Mouse (Mus musculus) liver, embryonic 12.5 days (tissue): ENCODE data around the gene Psph. TPM values are rescaled to one million over a fixed set of nuclear protein-coding genes. Genes with fewer than 3 reads are reported as not detected.
A peak's percentile ranks its signal among the peaks of the same experiment; 100 is the strongest.

Source experiments
- ATAC-seq: fragments of 200-750 bp; cut with Nextera tagmentation; 2 replicates; pipeline ENCODE4 v1.8.0; 2017; ENCODE audit warnings: moderate number of reproducible peaks, mild to moderate bottlenecking, moderate library complexity
- H3K27ac ChIP-seq: fragments of 300-500 bp; sonication (generic); 2 replicates; pipeline ENCODE4 v1.5.1; 2016; ENCODE audit warnings: mild to moderate bottlenecking
- H3K27me3 ChIP-seq: fragments of 300-500 bp; sonication (generic); replicated peaks from 2 replicates; pipeline ENCODE4 v1.6.1; 2016; ENCODE audit warnings: mild to moderate bottlenecking, moderate library complexity
- H3K36me3 ChIP-seq: fragments of 300-500 bp; sonication (generic); 2 replicates; pipeline ENCODE4 v1.6.1; 2016; ENCODE audit warnings: mild to moderate bottlenecking, moderate library complexity
- H3K4me1 ChIP-seq: fragments of 300-500 bp; sonication (generic); 2 replicates; pipeline ENCODE4 v1.6.1; 2016
- H3K4me2 ChIP-seq: fragments of 300-500 bp; sonication (generic); 2 replicates; pipeline ENCODE4 v1.6.1; 2016; ENCODE audit warnings: mild to moderate bottlenecking, moderate library complexity
- H3K4me3 ChIP-seq: fragments of 300-500 bp; sonication (generic); 2 replicates; pipeline ENCODE4 v1.5.1; 2016; ENCODE audit warnings: mild to moderate bottlenecking, moderate library complexity
- H3K9ac ChIP-seq: fragments of 300-500 bp; sonication (generic); 2 replicates; pipeline ENCODE4 v1.6.1; 2016; ENCODE audit warnings: mild to moderate bottlenecking, moderate library complexity
- H3K9me3 ChIP-seq: fragments of 300-500 bp; sonication (generic); replicated peaks from 2 replicates; pipeline ENCODE4 v1.6.1; 2016; ENCODE audit warnings: mild to moderate bottlenecking, moderate library complexity
- WGBS: fragments of 180-500 bp; shearing (Covaris S2); methylation state at CpG from one replicate; pipeline ENCODE4 v1.1.7; 2016; ENCODE audit not compliant: insufficient replicate concordance; 5-methylcytosine and 5-hydroxymethylcytosine counted together
- polyA plus RNA-seq: library from polyadenylated mRNA; unstranded; fragments of >200 nt; fragmentation: Nextera tagmentation; extraction: Ambion mirVana; gene quantifications from 2 replicates; pipeline ENCODE4 v1.2.1, GENCODE M21; 2016

Psph gene
- polyA plus RNA-seq, 1 experiment from 2014 or later, result 88.0 TPM

GRCm38 (mm10) chr5:129729286-129729685 is 58.0 kb downstream of the Psph start:
- ATAC-seq, result peak; percentile 50
- Histone ChIP-seq H3K4me3 (peak overlapping the region; percentile 5; the same call in 1 of the 2 replicates), H3K4me1 (peaks cover 63% of the 10 kb centered on the region), H3K36me3 (peaks cover 9% of the 10 kb centered on the region; the same call in 1 of the 2 replicates), H3K27me3 (no peaks in the 10 kb centered on the region), H3K9me3 (no peaks in the 10 kb centered on the region), H3K9ac (peak overlapping the region; percentile 47), H3K27ac (peak overlapping the region; percentile 98), H3K4me2 (peak overlapping the region; percentile 60)
- 14% methylated on average over 11 of the region's 11 CpGs for WGBS

GRCm38 (mm10) chr5:129726784-129727183 is 60.5 kb downstream of the Psph start:
- Histone ChIP-seq H3K4me2 (peak overlapping the region; percentile 72), H3K27me3 (no peaks in the 10 kb centered on the region), H3K4me3 (0 out of 2 replicates have a peak overlapping the region, but pooled peaks have one; percentile 94), H3K27ac (peak overlapping the region; percentile 98), H3K9ac (peak overlapping the region; percentile 98; the same call in 1 of the 2 replicates), H3K36me3 (no peaks in the 10 kb centered on the region), H3K9me3 (no peaks in the 10 kb centered on the region), H3K4me1 (peaks cover 75% of the 10 kb centered on the region)
- ATAC-seq, result no peak
- 69% methylated on average over 3 of the region's 3 CpGs for WGBS

- WGBS, result 16% methylated on average over 7 of the region's 7 CpGs
- peaks cover 70% of the 10 kb centered on the region for H3K4me1 ChIP-seq
These were observed 61.4 kb downstream of the Psph start for GRCm38 (mm10) chr5:129725774-129726392.

GRCm38 (mm10) chr5:129724834-129725773 is 62.1 kb downstream of the Psph start, which contains the start of gene Nipsnap2:
Nipsnap2 (plus strand) TSS chr5:129725063.
- H3K4me1 ChIP-seq, result peaks cover 62% of the 10 kb centered on the region
- WGBS, result under 1% methylated on average over 92 of the region's 93 CpGs
- peak within 1 kb of the TSS; percentile 98 for H3K9ac ChIP-seq
- H3K4me2 ChIP-seq, result peak within 1 kb of the TSS; percentile 72
- ATAC-seq, result peak; percentile 83
- peak within 1 kb of the TSS; percentile 94 for H3K4me3 ChIP-seq
- H3K27me3 ChIP-seq, result no peaks in the 10 kb centered on the region
- no peaks in the 10 kb centered on the region for H3K9me3 ChIP-seq
- peaks cover 5% of the 10 kb centered on the region for H3K36me3 ChIP-seq
- peak within 1 kb of the TSS; percentile 98 for H3K27ac ChIP-seq

More at GRCm38 (mm10) chr5:129725774-129726392, 61.4 kb downstream of the Psph start:
- no peak for ATAC-seq
- H3K4me2 ChIP-seq, result peak overlapping the region; percentile 72
- peak overlapping the region; percentile 94 for H3K4me3 ChIP-seq
- no peaks in the 10 kb centered on the region for H3K9me3 ChIP-seq
- no peaks in the 10 kb centered on the region for H3K27me3 ChIP-seq
- peak overlapping the region; percentile 98 for H3K9ac ChIP-seq
- peak overlapping the region; percentile 98 for H3K27ac ChIP-seq
- 0 out of 2 replicates have a peak, but pooled peaks cover 1% of the 10 kb centered on the region for H3K36me3 ChIP-seq

GRCm38 (mm10) chr5:129724268-129724667 is 63.0 kb downstream of the Psph start:
- 17% methylated on average over 4 of the region's 4 CpGs for WGBS
- H3K27me3 ChIP-seq, result no peaks in the 10 kb centered on the region
- peaks cover 53% of the 10 kb centered on the region for H3K4me1 ChIP-seq
- H3K36me3 ChIP-seq, result peaks cover 13% of the 10 kb centered on the region
- H3K27ac ChIP-seq, result peak overlapping the region; percentile 98
- H3K4me3 ChIP-seq, result peak overlapping the region; percentile 94
- ATAC-seq, result peak; percentile 63
- peak overlapping the region; percentile 98 for H3K9ac ChIP-seq
- H3K9me3 ChIP-seq, result no peaks in the 10 kb centered on the region
- peak overlapping the region; percentile 72 for H3K4me2 ChIP-seq

GRCm38 (mm10) chr5:129720176-129720575 is 67.1 kb downstream of the Psph start:
- Histone ChIP-seq H3K9me3 (no peaks in the 10 kb centered on the region), H3K4me2 (no peak overlapping the region), H3K27me3 (no peaks in the 10 kb centered on the region), H3K9ac (no peak overlapping the region), H3K4me3 (no peak overlapping the region), H3K36me3 (peaks cover 43% of the 10 kb centered on the region), H3K4me1 (peaks cover 36% of the 10 kb centered on the region), H3K27ac (no peak overlapping the region)
- 79% methylated on average over 3 of the region's 3 CpGs for WGBS
- no peak for ATAC-seq

GRCm38 (mm10) chr5:129717016-129717415 is 70.2 kb downstream of the Psph start:
- Histone ChIP-seq H3K27me3 (peaks cover 14% of the 10 kb centered on the region), H3K9ac (no peak overlapping the region), H3K4me3 (0 out of 2 replicates have a peak overlapping the region, but pooled peaks have one; percentile 86), H3K36me3 (peaks cover 43% of the 10 kb centered on the region), H3K27ac (no peak overlapping the region), H3K4me1 (peaks cover 22% of the 10 kb centered on the region), H3K4me2 (0 out of 2 replicates have a peak overlapping the region, but pooled peaks have one; percentile 88), H3K9me3 (no peaks in the 10 kb centered on the region)
- ATAC-seq, result no peak
- 74% methylated on average over 9 of the region's 9 CpGs for WGBS

Other genes with a start within 250 kb of the Psph start
- 0.38 and 0.39 TPM in 2 replicates for gene Mmp17, start 203.3 kb downstream of the Psph start, polyA plus RNA-seq
- 1.2 TPM in 2 replicates for gene Zfp11, start 117.3 kb downstream of the Psph start, polyA plus RNA-seq
- gene Sept14, start 78.9 kb downstream of the Psph start, polyA plus RNA-seq, result not detected in 2 replicates
- gene Mrps17, start 72.0 kb downstream of the Psph start, polyA plus RNA-seq, result 139 and 145 TPM in 2 replicates
- 32.8 and 36.9 TPM in 2 replicates for gene Nipsnap2, start 62.4 kb downstream of the Psph start, polyA plus RNA-seq
- gene Sumf2, start 59.5 kb upstream of the Psph start, polyA plus RNA-seq, result 34.1 and 36.2 TPM in 2 replicates
- 607 and 628 TPM in 2 replicates for gene Chchd2, start 100.0 kb upstream of the Psph start, polyA plus RNA-seq
- gene Zbed5, start 108.3 kb upstream of the Psph start, polyA plus RNA-seq, result 1.7 and 1.8 TPM in 2 replicates
- gene Phkg1, start 111.1 kb upstream of the Psph start, polyA plus RNA-seq, result 0.23 TPM in 2 replicates
- gene Nupr1l, start 121.1 kb upstream of the Psph start, polyA plus RNA-seq, result 0.87 and 0.92 TPM in 2 replicates
- 29.8 and 31.2 TPM in 2 replicates for gene Vkorc1l1, start 154.5 kb upstream of the Psph start, polyA plus RNA-seq
- 44.8 and 49.1 TPM in 2 replicates for gene Gusb, start 215.6 kb upstream of the Psph start, polyA plus RNA-seq
- 39.1 and 41.1 TPM in 2 replicates for gene Asl, start 241.8 kb upstream of the Psph start, polyA plus RNA-seq
- 33.9 and 34.7 TPM in 2 replicates for gene Crcp, start 241.8 kb upstream of the Psph start, polyA plus RNA-seq